Mouse (Mus musculus): ENCODE measurements at regions not wholly inside any gene's neighbourhood (a gene's known extent, or its start where the extent isn't known, plus 50 kb on each side); places are given as distances from the start of the nearest gene placed in this dataset.

DNA sequence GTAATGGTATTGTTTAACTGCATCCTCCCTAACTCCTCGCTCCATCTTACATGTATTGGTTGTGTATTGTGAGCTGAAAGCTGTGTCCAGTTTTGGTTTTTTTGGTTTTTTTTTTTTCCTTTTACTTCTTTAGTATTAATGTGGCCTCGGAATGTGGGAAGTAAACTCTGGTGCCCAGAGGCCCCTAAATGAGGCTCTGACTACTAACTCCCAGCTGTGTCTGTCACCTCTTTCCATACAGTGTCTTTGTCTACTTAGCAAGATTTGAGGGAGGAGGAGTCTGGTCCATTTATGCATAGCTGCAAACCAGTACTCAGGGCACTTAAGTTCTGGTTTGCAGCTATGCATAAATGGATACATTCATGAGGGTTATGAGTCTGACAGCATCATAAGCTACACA lies 181.9 kb downstream of the Hlx start:
- H3K79me2 ChIP-seq (ENCODE audit: control insufficient read depth, insufficient read depth, low read length, poor library complexity), result no peaks in the 10 kb centered on the region
- no peak overlapping the region for H3K27ac ChIP-seq (ENCODE audit: control insufficient read depth, low read depth, low read length)
- no peaks in the 10 kb centered on the region for H3K27me3 ChIP-seq (ENCODE audit: control insufficient read depth in 1 of 2, insufficient read depth in 2 of 2, low read length in 2 of 2)
- no peak for TF ChIP-seq CTCF (IDR thresholded peaks at IDR 0.05 in 2 of 3, conservative IDR thresholded peaks at IDR 0.05 in 1 of 3; ENCODE audit: control insufficient read depth in 1 of 3, insufficient read depth in 1 of 3, low read depth in 2 of 3, low read length in 3 of 3, poor library complexity in 1 of 3, severe bottlenecking in 1 of 3)
- TF ChIP-seq USF2 (IDR thresholded peaks at IDR 0.05; ENCODE audit: borderline replicate concordance in 1 of 2, insufficient read depth in 1 of 2, low read depth in 1 of 2, low read length in 2 of 2), result no peak
- TF ChIP-seq MEF2A (IDR thresholded peaks at IDR 0.05; ENCODE audit: extremely low read depth, insufficient replicate concordance, low read depth, low read length, poor library complexity, severe bottlenecking), result no peak
- no peak for TF ChIP-seq GATA1 (IDR thresholded peaks at IDR 0.05; ENCODE audit: low read depth, low read length)
- TF ChIP-seq NELFE (IDR thresholded peaks at IDR 0.05; ENCODE audit: low read depth, low read length), result no peak
- TF ChIP-seq ZMIZ1 (IDR thresholded peaks at IDR 0.05; ENCODE audit: low read depth, low read length), result no peak
- no peak for TF ChIP-seq MXI1 (IDR thresholded peaks at IDR 0.05; ENCODE audit: low read depth, low read length)
- no peak for TF ChIP-seq CHD2 (IDR thresholded peaks at IDR 0.05; ENCODE audit: low read length)
- no peak for TF ChIP-seq ZNF384 (IDR thresholded peaks at IDR 0.05; ENCODE audit: low read depth, low read length)
- no peak for TF ChIP-seq ZC3H11A (IDR thresholded peaks at IDR 0.05; ENCODE audit: low read depth, low read length)
- no peak for TF ChIP-seq POLR2AphosphoS5 (IDR thresholded peaks at IDR 0.05; ENCODE audit: borderline replicate concordance, low read depth, low read length)
- H3K9ac ChIP-seq (ENCODE audit: control insufficient read depth, low read depth, low read length, poor library complexity, severe bottlenecking), result no peak overlapping the region
- H3K4me3 ChIP-seq (ENCODE audit: control insufficient read depth in 1 of 2, insufficient read depth in 1 of 2, low read depth in 2 of 2, low read length in 2 of 2), result no peak overlapping the region
- H3K9me3 ChIP-seq (replicated peaks; ENCODE audit: insufficient read depth, low read length), result no peaks in the 10 kb centered on the region
- no peak for DNase-seq (ENCODE audit: low read depth, low spot score)
- H3K4me1 ChIP-seq (ENCODE audit: control insufficient read depth in 1 of 2, insufficient read depth in 2 of 2, low read length in 2 of 2), result no peaks in the 10 kb centered on the region
- no peaks in the 10 kb centered on the region for H3K36me3 ChIP-seq (ENCODE audit: control insufficient read depth in 1 of 2, insufficient read depth in 2 of 2, low read length in 2 of 2)

DNA sequence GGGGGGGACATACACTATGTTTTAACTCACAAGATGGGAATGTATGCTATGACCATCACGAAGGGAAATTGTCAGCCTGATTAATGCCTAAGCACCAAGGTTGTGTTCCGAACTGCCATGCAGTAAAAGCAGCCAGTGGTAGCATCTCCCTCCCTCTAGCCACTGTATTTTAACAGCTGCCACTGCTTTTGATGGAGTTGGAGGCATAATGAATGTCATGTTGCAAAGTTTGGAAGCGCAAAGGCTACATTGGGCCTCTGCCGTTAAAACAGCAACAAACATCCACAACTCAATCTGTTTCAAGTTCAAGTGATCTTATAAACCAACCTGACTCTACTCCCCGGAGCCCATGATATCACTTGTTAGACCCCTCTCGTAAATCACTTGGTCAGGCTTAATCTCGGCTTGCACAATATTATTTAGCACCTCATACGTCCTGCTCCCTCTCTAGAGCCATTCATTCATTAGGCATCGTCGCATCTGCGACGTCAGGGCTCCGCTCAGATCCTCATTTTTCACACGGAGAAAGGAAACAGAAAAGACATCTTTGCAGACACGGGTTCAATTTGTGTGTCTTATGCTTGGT lies 184.7 kb downstream of the Hlx start:
- H3K4me1 ChIP-seq (ENCODE audit: control insufficient read depth in 1 of 2, insufficient read depth in 2 of 2, low read length in 2 of 2), result no peaks in the 10 kb centered on the region
- H3K27me3 ChIP-seq (ENCODE audit: control insufficient read depth in 1 of 2, insufficient read depth in 2 of 2, low read length in 2 of 2), result no peaks in the 10 kb centered on the region
- H3K27ac ChIP-seq (ENCODE audit: control insufficient read depth, low read depth, low read length), result no peak overlapping the region
- no peak for TF ChIP-seq MAX (IDR thresholded peaks at IDR 0.05; ENCODE audit: low read length)
- TF ChIP-seq CHD2 (IDR thresholded peaks at IDR 0.05; ENCODE audit: low read length), result no peak
- TF ChIP-seq ZMIZ1 (IDR thresholded peaks at IDR 0.05; ENCODE audit: low read depth, low read length), result no peak
- no peak for TF ChIP-seq ZC3H11A (IDR thresholded peaks at IDR 0.05; ENCODE audit: low read depth, low read length)
- TF ChIP-seq MYC (IDR thresholded peaks at IDR 0.05; ENCODE audit: low read depth, low read length), result no peak
- no peak for TF ChIP-seq MAFK (IDR thresholded peaks at IDR 0.05; ENCODE audit: borderline replicate concordance, low read depth, low read length)
- no peak for TF ChIP-seq GATA1 (IDR thresholded peaks at IDR 0.05; ENCODE audit: low read depth, low read length)
- TF ChIP-seq E2F4 (IDR thresholded peaks at IDR 0.05; ENCODE audit: borderline replicate concordance, low read depth, low read length), result no peak
- TF ChIP-seq MYB (IDR thresholded peaks at IDR 0.05; ENCODE audit: low read depth, low read length), result no peak
- no peak for TF ChIP-seq USF1 (IDR thresholded peaks at IDR 0.05; ENCODE audit: low read depth, low read length)
- no peak for TF ChIP-seq SMC3 (IDR thresholded peaks at IDR 0.05; ENCODE audit: low read depth, low read length)
- no peak for TF ChIP-seq UBTF (IDR thresholded peaks at IDR 0.05; ENCODE audit: borderline replicate concordance, insufficient read depth, low read depth, low read length)
- no peak for TF ChIP-seq JUND (IDR thresholded peaks at IDR 0.05; ENCODE audit: low read depth, low read length)
- TF ChIP-seq POLR2AphosphoS2 (IDR thresholded peaks at IDR 0.05; ENCODE audit: low read length), result no peak
- TF ChIP-seq BHLHE40 (IDR thresholded peaks at IDR 0.05; ENCODE audit: borderline replicate concordance, low read depth, low read length), result no peak
- TF ChIP-seq MEF2A (IDR thresholded peaks at IDR 0.05; ENCODE audit: extremely low read depth, insufficient replicate concordance, low read depth, low read length, poor library complexity, severe bottlenecking), result no peak
- TF ChIP-seq MXI1 (IDR thresholded peaks at IDR 0.05; ENCODE audit: low read depth, low read length), result no peak
- H3K79me2 ChIP-seq (ENCODE audit: control insufficient read depth, insufficient read depth, low read length, poor library complexity), result no peaks in the 10 kb centered on the region
- no peak for DNase-seq (ENCODE audit: low read depth, low spot score)
- H3K4me3 ChIP-seq (ENCODE audit: control insufficient read depth in 1 of 2, insufficient read depth in 1 of 2, low read depth in 2 of 2, low read length in 2 of 2), result no peak overlapping the region
- H3K36me3 ChIP-seq (ENCODE audit: control insufficient read depth in 1 of 2, insufficient read depth in 2 of 2, low read length in 2 of 2), result no peaks in the 10 kb centered on the region
- H3K9me3 ChIP-seq (replicated peaks; ENCODE audit: insufficient read depth, low read length), result no peaks in the 10 kb centered on the region
- no peak overlapping the region for H3K9ac ChIP-seq (ENCODE audit: control insufficient read depth, low read depth, low read length, poor library complexity, severe bottlenecking)

Data from MEL (cell line).